Mouse (Mus musculus): ENCODE measurements around the gene Pdss2. TPM values are rescaled to one million over a fixed set of nuclear protein-coding genes. Genes with fewer than 3 reads are reported as not detected.

Gene Pdss2
- polyA plus RNA-seq (2014; fragmentation: Illumina TruSeq; extraction: RNeasy Lipid Tissue Mini Kit (QIAGEN cat#74804); ENCODE audit: low read depth, low replicate concordance) = 39.5 TPM

DNA sequence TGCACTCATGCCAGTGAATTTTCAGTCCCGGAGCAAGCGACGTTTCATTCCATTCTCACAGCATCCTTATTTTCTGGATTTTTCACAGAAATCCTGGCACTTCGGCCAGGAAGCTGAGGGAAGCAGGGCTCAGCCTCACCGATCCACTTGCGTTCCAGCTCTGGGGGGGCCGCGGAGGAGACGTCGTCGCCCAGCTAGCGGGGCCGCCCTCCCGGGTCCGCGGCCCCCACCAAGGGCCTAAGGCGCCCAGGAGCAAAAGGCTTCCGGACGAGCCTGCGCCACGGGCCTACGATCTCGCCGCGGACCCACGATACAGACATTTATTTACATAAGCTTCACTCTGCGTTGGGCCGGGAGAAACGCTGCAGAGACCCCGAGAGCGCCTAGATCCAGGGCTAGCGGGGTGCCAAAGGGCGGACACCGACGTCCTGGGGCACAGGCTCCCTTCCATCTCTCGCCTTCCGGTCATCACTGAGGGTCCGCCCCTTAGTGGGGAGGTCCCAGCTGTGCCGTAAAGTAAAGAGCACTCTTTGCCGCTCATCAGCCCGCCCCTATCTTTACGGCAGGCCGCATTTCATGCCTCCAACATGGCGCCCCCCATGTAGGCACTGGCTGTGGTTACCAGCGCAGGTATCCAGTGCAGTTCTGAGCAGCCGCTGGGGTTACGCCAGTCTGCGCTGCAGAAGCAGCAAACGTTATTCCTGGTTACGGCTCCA lies at the start of gene Pdss2:
Gene Pdss2, plus strand, starts transcription at position 577 of the 716 bp plus-strand sequence.

DNA sequence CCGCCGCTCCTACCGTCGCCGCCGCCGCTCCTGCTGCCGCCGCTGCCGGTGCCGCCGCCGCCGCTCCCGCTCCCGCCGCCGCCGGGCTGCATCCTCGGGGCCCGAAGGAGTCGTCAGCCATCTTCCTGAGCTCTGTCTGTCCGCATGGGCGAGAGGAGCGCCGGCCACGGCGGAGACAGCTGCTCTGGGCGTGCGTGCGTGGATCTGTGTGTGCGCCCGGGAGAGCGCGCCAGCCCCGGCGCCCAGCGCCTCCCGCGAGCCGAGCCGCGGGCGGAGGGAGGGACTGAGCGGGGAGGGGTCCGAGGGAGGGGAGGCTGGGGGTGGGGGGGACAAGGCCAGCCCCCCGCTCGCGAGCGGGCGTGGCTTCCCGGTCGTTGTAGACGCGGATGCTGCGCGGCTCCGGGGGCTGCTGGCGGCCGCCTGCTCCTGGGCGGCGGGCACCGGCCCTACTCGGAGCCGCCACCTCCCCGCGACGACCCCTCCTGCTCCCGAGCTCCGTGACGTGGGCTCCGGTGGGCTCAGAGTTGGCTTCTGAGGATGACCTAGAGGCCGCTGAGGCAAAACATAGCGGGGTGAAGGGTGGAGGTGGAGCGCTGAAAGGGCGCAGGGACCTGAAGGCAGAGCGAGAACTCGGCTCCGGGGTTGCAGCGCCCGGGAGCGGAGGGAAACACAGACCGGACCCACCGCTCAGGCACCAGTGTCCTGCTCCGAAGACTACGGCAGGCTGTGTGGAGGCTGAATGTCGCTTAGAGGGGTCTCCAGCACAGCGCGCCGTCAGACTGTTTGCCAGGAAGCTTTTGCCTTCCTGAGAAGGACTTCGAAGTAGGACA lies 46.7 kb upstream of the Pdss2 start, which contains the start of the genes Sobp and 9030612E09Rik:
Gene Sobp, minus strand, starts transcription at position 205 of the 830 bp plus-strand sequence.
Gene 9030612E09Rik, plus strand, starts transcription at position 379 of the 830 bp plus-strand sequence.

DNA sequence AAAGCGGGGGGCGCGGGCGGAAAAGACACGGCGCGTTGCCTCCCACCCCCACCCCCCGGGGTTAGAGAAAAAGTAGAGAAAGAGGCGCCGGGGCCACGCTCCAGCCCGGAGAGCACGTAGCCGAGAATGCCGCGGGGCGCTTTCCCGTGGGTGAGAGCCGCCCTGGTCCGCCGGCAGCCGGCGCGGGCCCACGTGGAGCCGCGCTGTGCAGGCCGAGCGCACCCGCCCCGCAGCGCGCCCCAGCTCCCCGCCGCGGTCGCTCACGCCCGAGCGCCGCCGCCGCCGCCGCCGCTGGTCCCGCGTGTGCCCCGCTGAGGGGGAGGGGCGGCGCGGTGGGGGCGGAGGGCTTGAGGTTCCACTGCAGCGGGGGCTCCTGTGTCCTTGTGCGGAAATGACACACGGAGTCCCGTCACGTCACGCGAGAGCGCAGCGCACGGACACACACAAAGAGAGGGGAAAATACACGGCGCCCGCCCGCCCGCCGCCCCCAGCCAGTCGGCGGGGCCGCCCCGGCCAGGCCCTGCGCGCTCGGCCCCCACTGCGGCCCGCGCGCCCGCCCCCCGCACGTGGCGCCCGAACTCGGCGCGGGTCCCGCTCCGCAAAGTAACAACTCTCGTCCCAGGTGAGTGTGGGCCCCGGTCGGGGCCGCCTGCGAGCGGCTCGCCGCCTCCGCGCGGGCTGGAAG lies 257.6 kb downstream of the Pdss2 start, which contains the start of gene Bend3:
Gene Bend3, plus strand, starts transcription at position 81 of the 685 bp plus-strand sequence.

Other genes starting within 250 kb of the Pdss2 start
- 2.7 TPM for gene Sobp, start 47.0 kb upstream of the Pdss2 start, polyA plus RNA-seq (2014; fragmentation: Illumina TruSeq; extraction: RNeasy Lipid Tissue Mini Kit (QIAGEN cat#74804); ENCODE audit: low read depth, low replicate concordance)
- gene 9030612E09Rik, start 46.8 kb upstream of the Pdss2 start, polyA plus RNA-seq (2014; fragmentation: Illumina TruSeq; extraction: RNeasy Lipid Tissue Mini Kit (QIAGEN cat#74804); ENCODE audit: low read depth, low replicate concordance) = 0.60 TPM

Data from sigmoid colon, adult 10 weeks (tissue).